Mouse (Mus musculus) heart, adult 2 months (tissue): ENCODE measurements around the gene Hist1h4m. TPM values are rescaled to one million over a fixed set of nuclear protein-coding genes. Genes with fewer than 3 reads are reported as not detected.
"Not testable (repeated sequence)": the region's sequence is repeated elsewhere in the genome, so short reads cannot be mapped to it uniquely, and the experiment has no call there.

Experiments used
- DNase-seq, 2 experiments: peaks; one replicate each; pipeline ENCODE4 v3.0.0; 2021
- H3K27ac ChIP-seq: fragments of 200-600 bp; 2 replicates; pipeline ENCODE4 v1.8.1; 2022
- H3K27me3 ChIP-seq: fragments of 200-500 bp; 2 replicates; pipeline ENCODE4 v1.6.1; 2012; ENCODE audit warnings: mild to moderate bottlenecking, low read length, inconsistent platforms, mixed read lengths; ENCODE audit not compliant: control insufficient read depth, insufficient read depth
- H3K36me3 ChIP-seq: fragments of 200-500 bp; 2 replicates; pipeline ENCODE4 v1.6.1; 2012; ENCODE audit warnings: low read length, inconsistent platforms; ENCODE audit not compliant: control insufficient read depth, insufficient read depth
- H3K4me1 ChIP-seq: fragments of 200-500 bp; 2 replicates; pipeline ENCODE4 v1.6.1; 2011; ENCODE audit warnings: low read length; ENCODE audit not compliant: control insufficient read depth, insufficient read depth
- H3K4me3 ChIP-seq: fragments of 200-600 bp; 2 replicates; pipeline ENCODE4 v1.8.1; 2022
- H3K79me2 ChIP-seq: fragments of 200-500 bp; replicated peaks from 2 replicates; pipeline ENCODE4 v1.6.1; 2012; ENCODE audit warnings: mild to moderate bottlenecking, inconsistent platforms, low read length, moderate library complexity, mixed read lengths; ENCODE audit not compliant: control insufficient read depth, insufficient read depth
- H3K9ac ChIP-seq: fragments of 200-500 bp; 2 replicates; pipeline ENCODE4 v1.6.1; 2012; ENCODE audit warnings: low read depth, mild to moderate bottlenecking, control low read depth, inconsistent platforms, low read length, mixed read lengths
- CTCF ChIP-seq: fragments of 200-600 bp; IDR thresholded peaks from 2 replicates; pipeline ENCODE4 v1.8.1; 2022; ENCODE audit warnings: antibody characterized with exemption, mild to moderate bottlenecking, moderate library complexity
- EP300 ChIP-seq: fragments of 200-500 bp; IDR thresholded peaks from 2 replicates; pipeline ENCODE4 v1.6.1; 2011; ENCODE audit warnings: low read depth, low read length, control low read depth; ENCODE audit not compliant: insufficient read depth
- POLR2A ChIP-seq: fragments of 200-500 bp; IDR thresholded peaks from 2 replicates; pipeline ENCODE4 v1.6.1; 2011; ENCODE audit warnings: mild to moderate bottlenecking, low read depth, low read length, control low read depth; ENCODE audit not compliant: insufficient read depth
- WGBS: fragments of 180-500 bp; shearing (Covaris S2); methylation state at CpG from one replicate; pipeline ENCODE4 v1.1.7; 2018; 5-methylcytosine and 5-hydroxymethylcytosine counted together
- intact Hi-C: fragments of 180-260 bp; cut with DNase I; formaldehyde crosslinking; loops from one replicate; pipeline ENCODE4 v1.15.1; 2025
- polyA plus RNA-seq: library from polyadenylated mRNA; depleted of rRNA; stranded (reverse); fragments of >200 nt; gene quantifications from 2 replicates; pipeline ENCODE4 v1.2.3, GENCODE M21; 2012
- total RNA-seq, 2 experiments: library from RNA; stranded (reverse); gene quantifications; 2 replicates each; pipeline ENCODE4 v1.2.3; 2021

The Hist1h4m gene
- total and polyA plus RNA-seq, 3 experiments: 42.6 to 56.8 TPM; not detected in 1

DNA sequence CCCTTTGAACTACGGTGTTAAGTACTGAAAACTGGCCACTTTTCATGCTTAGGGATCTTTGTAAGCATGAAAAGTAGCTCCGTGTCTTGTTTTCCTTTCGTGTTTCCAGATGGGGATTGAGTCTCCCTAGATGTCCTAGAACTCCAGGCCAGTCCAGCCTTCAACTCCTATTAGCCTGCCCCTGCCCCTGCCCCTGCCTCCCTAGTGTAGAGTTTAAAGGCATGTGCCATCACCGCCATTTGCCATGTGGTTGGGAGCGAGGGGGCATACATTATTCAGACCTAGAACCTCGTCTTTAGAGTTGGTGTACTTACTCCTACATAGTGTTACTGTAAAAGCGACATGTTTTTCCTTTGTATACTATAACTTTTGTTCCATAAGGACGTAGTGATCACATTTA lies 472 bp upstream of the Hist1h4m start:
- H3K27ac ChIP-seq, H3K4me1 ChIP-seq, DNase-seq, H3K79me2 ChIP-seq, intact Hi-C loops, H3K9ac ChIP-seq, H3K36me3 ChIP-seq, H3K27me3 ChIP-seq, H3K4me3 ChIP-seq: not testable (repeated sequence)
- no CpG with 5 or more reads among the region's 8 CpGs for WGBS

- WGBS: 0% methylated on average over 14 of the region's 14 CpGs
Measured at GRCm38 (mm10) chr13:21812092-21812491, 546 bp downstream of the Hist1h4m start.

DNA sequence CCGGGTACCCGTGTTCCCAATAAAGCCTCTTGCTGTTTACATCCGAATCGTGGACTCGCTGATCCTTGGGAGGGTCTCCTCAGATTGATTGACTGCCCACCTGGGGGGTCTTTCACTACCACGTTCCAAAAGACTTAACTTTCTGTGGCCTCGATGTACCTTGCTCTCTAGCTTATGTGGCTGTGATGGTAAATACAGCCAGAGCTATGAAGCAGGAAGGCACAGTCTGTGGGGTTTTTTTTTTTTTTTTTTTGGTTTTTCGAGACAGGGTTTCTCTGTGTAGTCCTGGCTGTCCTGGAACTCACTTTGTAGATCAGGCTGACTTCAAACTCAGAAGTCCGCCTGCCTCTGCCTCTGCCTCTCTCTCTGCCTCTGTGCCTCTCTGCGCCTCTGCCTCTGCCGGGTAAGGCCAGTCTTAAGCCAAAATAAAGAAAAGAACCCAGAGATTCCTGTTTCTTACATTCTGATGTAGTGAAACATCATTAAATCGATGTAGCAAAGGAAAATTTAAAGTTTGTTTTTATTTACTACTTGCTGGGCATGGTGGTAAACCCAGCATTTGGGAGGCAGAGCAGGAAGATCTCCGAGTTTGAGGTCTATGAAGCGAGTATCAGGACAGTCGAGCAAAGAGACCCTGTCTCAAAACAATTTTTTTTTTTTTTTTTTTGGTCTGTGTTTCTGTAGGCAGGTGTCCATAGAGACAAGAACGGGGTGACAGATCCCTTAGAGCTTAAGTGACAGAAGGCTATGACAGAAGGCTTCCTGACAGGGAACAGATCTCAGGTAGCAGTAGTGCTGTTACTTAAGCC lies 8.7 kb downstream of the Hist1h4m start:
- intact Hi-C loops: loop anchor here (10.0 kb wide), 2 partner anchors 215 to 1805 kb away; partner anchors contain the start of genes Hist1h1e, Hist1h2ah, Hist1h2be and Hist1h2bk
- not testable (repeated sequence) for H3K27ac ChIP-seq, H3K36me3 ChIP-seq, H3K4me3 ChIP-seq, DNase-seq, H3K27me3 ChIP-seq, H3K4me1 ChIP-seq, H3K9ac ChIP-seq, H3K79me2 ChIP-seq
- 82% methylated on average over 8 of the region's 16 CpGs for WGBS

More at GRCm38 (mm10) chr13:21812092-21812491, 546 bp downstream of the Hist1h4m start:
- H3K9ac ChIP-seq, H3K36me3 ChIP-seq, H3K27ac ChIP-seq, H3K4me3 ChIP-seq, H3K27me3 ChIP-seq, intact Hi-C loops, H3K79me2 ChIP-seq, H3K4me1 ChIP-seq: not testable (repeated sequence)
- DNase-seq: peak in 1 of 2 experiments; percentile 6

GRCm38 (mm10) chr13:21828511-21828910 lies 17.0 kb downstream of the Hist1h4m start:
- TF ChIP-seq POLR2A (no peak), CTCF (no peak), EP300 (no peak)
- DNase-seq: no peak
- intact Hi-C loops: loop anchor here (10.0 kb wide), 2 partner anchors 206 to 1796 kb away; partner anchors contain the start of genes Hist1h1e, Hist1h2ah, Hist1h2be and Hist1h2bk

GRCm38 (mm10) chr13:21830344-21830743 lies 18.8 kb downstream of the Hist1h4m start:
- Histone ChIP-seq H3K4me1 (no peaks in the 10 kb centered on the region), H3K4me3 (no peak overlapping the region), H3K27ac (no peak overlapping the region), H3K27me3 (no peaks in the 10 kb centered on the region), H3K36me3 (no peaks in the 10 kb centered on the region), H3K9ac (no peak overlapping the region), H3K79me2 (no peaks in the 10 kb centered on the region)
- DNase-seq: no peak
- TF ChIP-seq EP300 (no peak), CTCF (no peak), POLR2A (no peak)
- 94% methylated on average over 10 of the region's 10 CpGs for WGBS
- intact Hi-C loops: no loop called here

More at GRCm38 (mm10) chr13:21828511-21828910, 17.0 kb downstream of the Hist1h4m start:
- 82% methylated on average over 3 of the region's 3 CpGs for WGBS
- no peak overlapping the region for H3K9ac ChIP-seq
- no peak overlapping the region for H3K4me3 ChIP-seq
- no peak overlapping the region for H3K27ac ChIP-seq
- H3K36me3 ChIP-seq: no peaks in the 10 kb centered on the region
- H3K4me1 ChIP-seq: no peaks in the 10 kb centered on the region
- no peaks in the 10 kb centered on the region for H3K79me2 ChIP-seq
- H3K27me3 ChIP-seq: no peaks in the 10 kb centered on the region

DNA sequence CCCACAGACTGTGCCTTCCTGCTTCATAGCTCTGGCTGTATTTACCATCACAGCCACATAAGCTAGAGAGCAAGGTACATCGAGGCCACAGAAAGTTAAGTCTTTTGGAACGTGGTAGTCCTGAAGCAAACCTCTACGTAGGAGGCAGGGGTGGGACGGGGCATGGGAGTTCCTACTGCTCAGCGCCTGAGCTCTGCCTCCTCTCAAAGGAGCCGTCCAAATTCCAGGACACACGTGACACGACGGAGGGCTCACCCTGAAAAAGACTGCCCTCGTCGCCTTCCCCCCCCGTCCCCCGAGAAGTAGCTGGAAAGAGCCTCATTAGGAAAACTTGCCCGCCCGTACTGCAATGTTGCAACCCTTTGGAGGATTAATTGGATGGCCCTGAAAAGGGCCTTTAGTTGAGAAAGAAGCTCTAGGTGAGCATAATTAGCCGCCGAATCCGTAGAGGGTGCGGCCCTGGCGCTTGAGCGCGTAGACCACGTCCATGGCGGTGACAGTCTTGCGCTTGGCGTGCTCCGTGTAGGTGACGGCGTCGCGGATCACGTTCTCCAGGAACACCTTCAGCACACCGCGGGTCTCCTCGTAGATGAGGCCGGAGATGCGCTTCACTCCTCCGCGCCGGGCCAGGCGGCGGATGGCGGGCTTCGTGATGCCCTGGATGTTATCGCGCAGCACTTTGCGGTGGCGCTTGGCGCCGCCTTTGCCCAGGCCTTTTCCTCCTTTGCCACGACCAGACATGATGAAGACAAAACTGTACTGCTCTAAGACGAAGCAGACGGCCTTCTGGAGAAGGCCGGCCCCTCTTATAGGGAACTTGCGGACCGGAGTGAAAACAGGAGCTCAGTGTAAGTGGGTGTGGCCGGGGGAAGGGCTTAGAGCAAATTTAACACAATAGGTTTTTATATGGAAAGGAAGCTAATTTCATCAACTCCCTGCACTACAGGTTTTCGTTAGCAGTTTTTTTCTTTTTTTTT lies 20.2 kb downstream of the Hist1h4m start, which contains the start of gene Hist1h4n:
TSS of gene Hist1h4n (minus strand) at position 779 of the 977 bp plus-strand sequence.
- H3K79me2 ChIP-seq, H3K27me3 ChIP-seq, H3K9ac ChIP-seq, H3K4me1 ChIP-seq, H3K27ac ChIP-seq, intact Hi-C loops, H3K36me3 ChIP-seq, H3K4me3 ChIP-seq: not testable (repeated sequence)
- DNase-seq: peak in 1 of 2 experiments; percentile 39
- peak; percentile 57 for TF ChIP-seq POLR2A
- 1% methylated on average over 29 of the region's 58 CpGs for WGBS

DNA sequence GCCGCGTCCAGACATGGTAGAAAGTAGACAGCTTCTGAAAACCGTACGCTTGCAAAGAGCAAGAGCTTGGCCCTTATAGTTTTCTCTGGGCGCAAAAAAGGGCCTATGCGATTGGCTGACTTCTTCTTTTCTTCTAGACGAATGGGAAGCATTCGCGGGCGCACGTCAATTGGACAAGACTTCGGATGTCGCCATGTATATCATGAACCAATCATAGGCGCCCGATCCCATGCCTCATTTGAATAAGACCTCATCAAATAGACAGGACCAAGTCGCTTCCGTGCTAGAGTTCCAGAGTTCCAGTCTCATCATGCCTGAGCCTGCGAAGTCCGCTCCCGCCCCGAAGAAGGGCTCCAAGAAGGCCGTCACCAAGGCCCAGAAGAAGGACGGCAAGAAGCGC lies 21.9 kb downstream of the Hist1h4m start, which contains the start of the genes Hist1h2ap and Hist1h2br:
TSS of gene Hist1h2ap (minus strand) at position 47 of the 400 bp plus-strand sequence.
TSS of gene Hist1h2br (plus strand) at position 283 of the 400 bp plus-strand sequence.
- H3K9ac ChIP-seq, intact Hi-C loops, H3K79me2 ChIP-seq, DNase-seq, H3K4me3 ChIP-seq, H3K27me3 ChIP-seq, H3K4me1 ChIP-seq, H3K27ac ChIP-seq, H3K36me3 ChIP-seq: not testable (repeated sequence)
- no CpG with 5 or more reads among the region's 24 CpGs for WGBS

- H3K9ac ChIP-seq, H3K4me3 ChIP-seq, H3K36me3 ChIP-seq, H3K4me1 ChIP-seq, H3K27me3 ChIP-seq, H3K27ac ChIP-seq, DNase-seq, intact Hi-C loops, H3K79me2 ChIP-seq: not testable (repeated sequence)
- WGBS: no CpG with 5 or more reads among the region's 4 CpGs
Measured at GRCm38 (mm10) chr13:21840508-21840907, 29.0 kb downstream of the Hist1h4m start.

- H3K9ac ChIP-seq, DNase-seq, H3K27ac ChIP-seq, H3K4me3 ChIP-seq, intact Hi-C loops, H3K4me1 ChIP-seq, H3K36me3 ChIP-seq, H3K27me3 ChIP-seq, H3K79me2 ChIP-seq: not testable (repeated sequence)
Measured at GRCm38 (mm10) chr13:21846356-21846755, 34.8 kb downstream of the Hist1h4m start.
